Mouse (Mus musculus): ENCODE measurements around the gene Bicra.

Gene Bicra

GRCm38 (mm10) chr7:16047338-16048146, at the start of gene Bicra:
Bicra (minus strand) TSS chr7:16047921.
- peak; percentile 90 to 95 for DNase-seq (ENCODE audit: inconsistent age in 2 of 2, low spot score in 1 of 2)

GRCm38 (mm10) chr7:16094592-16094991, 46.9 kb upstream of the Bicra start:
- DNase-seq (ENCODE audit: inconsistent age in 2 of 2, low spot score in 1 of 2) = no peak

GRCm38 (mm10) chr7:16087587-16087986, 39.9 kb upstream of the Bicra start:
- no peak for DNase-seq (ENCODE audit: inconsistent age in 2 of 2, low spot score in 1 of 2)

- DNase-seq (ENCODE audit: inconsistent age in 2 of 2, low spot score in 1 of 2) = no peak
These were observed 35.6 kb upstream of the Bicra start for GRCm38 (mm10) chr7:16083361-16083760.

- DNase-seq (ENCODE audit: inconsistent age in 2 of 2, low spot score in 1 of 2) = no peak
These were observed 32.9 kb upstream of the Bicra start for GRCm38 (mm10) chr7:16080581-16080980.

- no peak for DNase-seq (ENCODE audit: inconsistent age in 2 of 2, low spot score in 1 of 2)
These were observed 32.2 kb upstream of the Bicra start for GRCm38 (mm10) chr7:16079947-16080346.

- peak in 1 of 2 experiments; percentile 36 for DNase-seq (ENCODE audit: inconsistent age in 2 of 2, low spot score in 1 of 2)
These were observed 24.2 kb upstream of the Bicra start for GRCm38 (mm10) chr7:16071906-16072305.

- no peak for DNase-seq (ENCODE audit: inconsistent age in 2 of 2, low spot score in 1 of 2)
These were observed 23.1 kb upstream of the Bicra start for GRCm38 (mm10) chr7:16070846-16071245.

- DNase-seq (ENCODE audit: inconsistent age in 2 of 2, low spot score in 1 of 2) = no peak
These were observed 15.8 kb upstream of the Bicra start for GRCm38 (mm10) chr7:16063490-16063889.

GRCm38 (mm10) chr7:16062099-16062420, 14.3 kb upstream of the Bicra start:
- no peak for DNase-seq (ENCODE audit: inconsistent age in 2 of 2, low spot score in 1 of 2)

- no peak for DNase-seq (ENCODE audit: inconsistent age in 2 of 2, low spot score in 1 of 2)
These were observed 13.7 kb upstream of the Bicra start, which contains the start of gene Zfp541 for GRCm38 (mm10) chr7:16061219-16062098. Zfp541 (plus strand) TSS chr7:16061814.

- DNase-seq (ENCODE audit: inconsistent age in 2 of 2, low spot score in 1 of 2) = no peak
These were observed 9.4 kb upstream of the Bicra start for GRCm38 (mm10) chr7:16057136-16057534.

GRCm38 (mm10) chr7:16056459-16057135, 8.9 kb upstream of the Bicra start:
- peak; percentile 54 to 75 for DNase-seq (ENCODE audit: inconsistent age in 2 of 2, low spot score in 1 of 2)

GRCm38 (mm10) chr7:16055665-16056064, 7.9 kb upstream of the Bicra start:
- DNase-seq (ENCODE audit: inconsistent age in 2 of 2, low spot score in 1 of 2) = no peak

- no peak for DNase-seq (ENCODE audit: inconsistent age in 2 of 2, low spot score in 1 of 2)
These were observed 7.2 kb upstream of the Bicra start for GRCm38 (mm10) chr7:16054966-16055365.

GRCm38 (mm10) chr7:16053105-16053504, 5.4 kb upstream of the Bicra start:
- DNase-seq (ENCODE audit: inconsistent age in 2 of 2, low spot score in 1 of 2) = no peak

- DNase-seq (ENCODE audit: inconsistent age in 2 of 2, low spot score in 1 of 2) = peak; percentile 97 to 98
These were observed 5.0 kb upstream of the Bicra start for GRCm38 (mm10) chr7:16052684-16053083.

- peak; percentile 74 to 93 for DNase-seq (ENCODE audit: inconsistent age in 2 of 2, low spot score in 1 of 2)
These were observed 4.3 kb upstream of the Bicra start for GRCm38 (mm10) chr7:16051883-16052595.

- DNase-seq (ENCODE audit: inconsistent age in 2 of 2, low spot score in 1 of 2) = peak in 1 of 2 experiments; percentile 23
These were observed 2.9 kb upstream of the Bicra start for GRCm38 (mm10) chr7:16050600-16050999.

GRCm38 (mm10) chr7:16049576-16049915, 1.8 kb upstream of the Bicra start:
- DNase-seq (ENCODE audit: inconsistent age in 2 of 2, low spot score in 1 of 2) = peak in 1 of 2 experiments; percentile 41
